ENCODE assay signal across 21 mouse cellular contexts in genomic region chr7:80350808-80351207, GRCm38 (mm10).
"Had no signal": no experiment of that assay in that cellular context is flagged by ENCODE, and none has a peak within 500 bp of the region (broad histone marks: within the 10 kb centered on the region; RNA-seq: fewer than 3 reads in every experiment).

No protein-coding gene starts in this region.

- ATAC-seq: intestine, postnatal 0 days had no signal

- H3K27me3 ChIP-seq: limb, embryonic 12.5 days; lung, embryonic 15.5 days; neural tube, embryonic 12.5 days; neural tube, embryonic 15.5 days had no signal

- H3K4me3 ChIP-seq: layer of hippocampus, adult 2 months; limb, embryonic 12.5 days; lung, embryonic 15.5 days; neural tube, embryonic 12.5 days; neural tube, embryonic 15.5 days had no signal

- DNase-seq: kidney, adult 2 months; kidney, postnatal 25 days; layer of hippocampus, adult 9-11 months; lung, adult 18-20 months; lung, postnatal 10 days; lung, postnatal 36 days; midbrain, embryonic 14.5 days; right cerebral cortex, adult 18-20 months; right cerebral cortex, postnatal 14 days; right cerebral cortex, postnatal 4 days; thymus, adult 18-20 months; thymus, postnatal 36 days had no signal

- H3K9me3 ChIP-seq: limb, embryonic 12.5 days; lung, embryonic 15.5 days; neural tube, embryonic 12.5 days; neural tube, embryonic 15.5 days had no signal

- H3K9ac ChIP-seq: limb, embryonic 12.5 days; lung, embryonic 15.5 days; neural tube, embryonic 12.5 days; neural tube, embryonic 15.5 days had no signal

- H3K27ac ChIP-seq: kidney, postnatal 0 days; layer of hippocampus, adult 2 months; limb, embryonic 12.5 days; lung, embryonic 15.5 days; neural tube, embryonic 12.5 days; neural tube, embryonic 15.5 days; stomach, postnatal 0 days had no signal

- H3K4me2 ChIP-seq: limb, embryonic 12.5 days; lung, embryonic 15.5 days; midbrain, embryonic 11.5 days; neural tube, embryonic 12.5 days; neural tube, embryonic 15.5 days had no signal
